Mouse (Mus musculus): ENCODE data around the gene Neu1. TPM values are rescaled to one million over a fixed set of nuclear protein-coding genes. Genes with fewer than 3 reads are reported as not detected.
"Not testable (repeated sequence)": the region's sequence is repeated elsewhere in the genome, so short reads cannot be mapped to it uniquely, and the experiment has no call there.

Neu1 gene
- total RNA-seq, 2 experiments from 2014 or later = 12.7 to 14.1 TPM

DNA sequence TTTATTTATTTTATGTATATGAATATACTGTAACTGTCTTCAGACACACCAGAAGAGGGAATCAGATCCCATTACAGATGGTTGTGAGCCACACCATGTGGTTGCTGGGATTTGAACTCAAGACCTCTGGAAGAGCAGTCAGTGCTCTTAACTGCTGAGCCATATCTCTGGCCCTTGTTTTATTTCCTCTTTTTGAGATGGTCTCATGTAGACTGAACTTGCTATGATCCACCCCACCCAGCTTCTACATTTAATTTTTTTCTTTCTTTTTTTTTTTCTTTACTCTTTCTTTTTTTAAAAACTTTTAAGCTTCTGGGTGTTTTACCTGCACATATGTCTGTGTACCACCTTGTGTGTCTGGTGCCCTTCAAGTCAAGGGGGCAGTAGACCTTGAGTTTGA, 30.2 kb upstream of the Neu1 start:
- DNase-seq (ENCODE audit: low spot score); intact Hi-C loops (cut with DNase I): not testable (repeated sequence)

- DNase-seq (ENCODE audit: low spot score); intact Hi-C loops (cut with DNase I): not testable (repeated sequence)
Measured at GRCm38 (mm10) chr17:34901948-34902347, 29.1 kb upstream of the Neu1 start.

DNA sequence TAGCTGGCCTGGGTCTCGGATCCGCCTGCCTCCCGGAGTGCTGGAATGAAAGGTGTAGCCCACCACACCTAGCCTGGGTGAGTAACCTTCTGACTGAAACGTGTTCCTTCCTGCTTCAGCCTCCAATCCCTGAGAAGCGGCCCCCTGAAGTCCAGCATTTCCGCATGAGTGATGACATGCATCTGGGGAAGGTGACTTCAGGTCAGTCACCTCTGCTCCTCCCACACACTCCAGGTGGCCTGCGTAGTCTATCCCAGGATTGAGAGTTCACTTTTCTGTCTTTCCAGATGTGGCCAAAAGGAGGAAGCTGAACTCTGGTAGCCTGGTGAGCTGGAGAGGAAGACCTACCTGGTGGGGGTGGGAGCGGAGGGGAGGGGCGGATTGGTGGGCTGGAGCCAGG, 28.2 kb upstream of the Neu1 start:
- intact Hi-C loops (cut with DNase I) = no loop called here
- DNase-seq (ENCODE audit: low spot score) = no peak

- DNase-seq (ENCODE audit: low spot score) = no peak
- intact Hi-C loops (cut with DNase I) = no loop called here
Measured at GRCm38 (mm10) chr17:34910982-34911381, 20.1 kb upstream of the Neu1 start.

- DNase-seq (ENCODE audit: low spot score) = no peak
- intact Hi-C loops (cut with DNase I) = loop anchor here (1.0 kb wide), 1 partner anchor 57 kb away; no protein-coding TSS in a partner anchor
Measured at GRCm38 (mm10) chr17:34911945-34912351, 19.1 kb upstream of the Neu1 start.

- intact Hi-C loops (cut with DNase I) = no loop called here
- no peak for DNase-seq (ENCODE audit: low spot score)
Measured at GRCm38 (mm10) chr17:34913930-34914665, 17.0 kb upstream of the Neu1 start, which contains the start of gene Slc44a4. TSS of gene Slc44a4 (plus strand) at chr17:34914466.

DNA sequence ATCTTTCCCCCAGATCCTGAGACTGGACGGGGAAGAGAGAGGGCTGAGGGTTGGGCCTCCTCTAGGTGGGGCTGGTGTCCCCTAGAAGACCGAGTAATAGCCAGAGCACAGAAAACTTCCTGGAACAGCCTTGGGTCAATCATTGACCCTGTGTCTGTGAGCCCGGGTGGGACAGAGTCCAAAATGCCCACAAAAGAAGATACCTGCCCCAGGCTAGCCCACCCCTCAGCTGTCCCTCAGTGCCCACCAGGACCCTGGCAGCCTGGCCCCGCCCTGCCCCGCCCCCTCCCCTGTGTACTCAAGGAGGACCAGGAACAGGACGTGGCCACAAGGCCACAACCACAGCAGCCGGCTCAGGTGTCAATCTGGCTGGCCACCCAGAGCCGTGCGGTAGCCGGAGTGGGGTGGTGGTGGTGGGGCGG, 15.6 kb upstream of the Neu1 start:
- intact Hi-C loops (cut with DNase I) = no loop called here
- no peak for DNase-seq (ENCODE audit: low spot score)

DNA sequence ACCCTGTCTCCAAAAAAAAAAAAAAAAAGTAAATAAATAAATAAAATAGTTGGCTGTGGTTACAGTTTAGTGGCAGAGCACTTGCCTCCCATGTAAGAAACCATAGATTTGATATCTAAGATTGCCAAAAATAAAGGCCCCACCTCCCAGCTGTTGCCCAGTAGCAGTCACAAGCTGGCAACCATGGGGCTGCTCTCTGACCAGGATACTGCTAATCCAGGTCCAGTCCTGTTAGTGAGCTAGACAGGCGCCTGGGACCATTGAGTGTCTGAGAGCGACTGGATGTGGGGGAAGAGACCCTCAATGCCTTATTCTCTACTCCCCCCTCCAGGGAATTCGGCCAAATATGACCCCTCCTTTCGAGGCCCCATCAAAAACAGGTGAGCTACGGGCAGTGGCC, 14.7 kb upstream of the Neu1 start:
- intact Hi-C loops (cut with DNase I) = no loop called here
- DNase-seq (ENCODE audit: low spot score) = no peak

GRCm38 (mm10) chr17:34917188-34917587, 13.9 kb upstream of the Neu1 start:
- intact Hi-C loops (cut with DNase I) = no loop called here
- no peak for DNase-seq (ENCODE audit: low spot score)

- DNase-seq (ENCODE audit: low spot score) = no peak
- intact Hi-C loops (cut with DNase I) = no loop called here
Measured at GRCm38 (mm10) chr17:34922939-34923338, 8.1 kb upstream of the Neu1 start.

GRCm38 (mm10) chr17:34924258-34924657, 6.8 kb upstream of the Neu1 start:
- intact Hi-C loops (cut with DNase I) = no loop called here
- no peak for DNase-seq (ENCODE audit: low spot score)

GRCm38 (mm10) chr17:34927306-34928019, 3.6 kb upstream of the Neu1 start:
- no peak for DNase-seq (ENCODE audit: low spot score)
- intact Hi-C loops (cut with DNase I) = no loop called here

GRCm38 (mm10) chr17:34928841-34929240, 2.2 kb upstream of the Neu1 start:
- intact Hi-C loops (cut with DNase I) = no loop called here
- DNase-seq (ENCODE audit: low spot score) = no peak

GRCm38 (mm10) chr17:34931735-34932098, 664 bp downstream of the Neu1 start:
- DNase-seq (ENCODE audit: low spot score) = no peak
- intact Hi-C loops (cut with DNase I) = loop anchor here (2.0 to 10.0 kb wide), 2 partner anchors 21 to 53 kb away; partner anchors contain the start of gene Lsm2

- DNase-seq (ENCODE audit: low spot score) = no peak
- intact Hi-C loops (cut with DNase I) = loop anchor here (10.0 kb wide), 1 partner anchor 53 kb away; the partner anchor contains the start of gene Lsm2
Measured at GRCm38 (mm10) chr17:34932287-34932686, 1.2 kb downstream of the Neu1 start.

DNA sequence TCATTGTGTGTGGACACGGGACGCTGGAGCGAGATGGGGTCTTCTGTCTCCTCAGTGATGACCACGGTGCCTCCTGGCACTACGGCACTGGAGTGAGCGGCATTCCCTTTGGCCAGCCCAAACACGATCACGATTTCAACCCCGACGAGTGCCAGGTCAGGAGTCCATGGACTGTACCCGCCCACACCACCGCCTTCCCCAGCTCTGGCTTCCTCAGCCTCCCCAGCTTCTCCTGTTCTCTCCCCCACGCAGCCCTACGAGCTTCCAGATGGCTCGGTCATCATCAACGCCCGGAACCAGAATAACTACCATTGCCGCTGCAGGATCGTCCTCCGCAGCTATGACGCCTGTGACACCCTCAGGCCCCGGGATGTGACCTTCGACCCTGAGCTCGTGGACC, 3.0 kb downstream of the Neu1 start:
- DNase-seq (ENCODE audit: low spot score) = no peak
- intact Hi-C loops (cut with DNase I) = loop anchor here (10.0 kb wide), 1 partner anchor 51 kb away; the partner anchor contains the start of gene Lsm2

- no peak for DNase-seq (ENCODE audit: low spot score)
- intact Hi-C loops (cut with DNase I) = loop anchor here (10.0 kb wide), 1 partner anchor 50 kb away; the partner anchor contains the start of gene Lsm2
Measured at GRCm38 (mm10) chr17:34934830-34935229, 3.8 kb downstream of the Neu1 start.

DNA sequence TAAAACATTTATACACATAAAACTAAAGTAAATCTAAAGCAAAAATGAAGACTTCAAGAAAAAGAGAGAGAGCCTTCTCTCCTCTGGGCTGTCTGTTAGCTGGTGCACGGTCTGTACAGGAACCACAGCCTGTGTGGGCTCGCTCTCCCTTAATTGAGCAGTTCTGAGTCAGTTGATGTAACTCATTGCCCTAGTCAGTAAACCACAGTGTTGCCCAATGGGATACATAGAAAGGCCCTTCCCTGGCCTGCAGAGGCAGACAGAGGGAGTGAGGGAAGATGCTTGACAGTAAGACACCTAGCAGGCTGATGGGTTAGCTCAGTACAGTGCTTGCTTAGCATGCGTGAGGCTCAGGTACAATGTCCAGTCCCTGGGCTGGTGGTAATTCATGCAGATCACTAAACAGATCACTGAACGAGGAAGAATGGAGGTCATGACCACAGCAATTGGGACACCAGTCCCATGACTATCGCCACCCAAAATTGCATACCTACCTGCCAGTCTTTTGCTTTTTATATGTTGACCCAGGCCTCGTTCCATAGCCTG, 7.0 kb downstream of the Neu1 start:
- DNase-seq (ENCODE audit: low spot score) = no peak
- intact Hi-C loops (cut with DNase I) = loop anchor here (10.0 kb wide), 1 partner anchor 47 kb away; the partner anchor contains the start of gene Lsm2

DNA sequence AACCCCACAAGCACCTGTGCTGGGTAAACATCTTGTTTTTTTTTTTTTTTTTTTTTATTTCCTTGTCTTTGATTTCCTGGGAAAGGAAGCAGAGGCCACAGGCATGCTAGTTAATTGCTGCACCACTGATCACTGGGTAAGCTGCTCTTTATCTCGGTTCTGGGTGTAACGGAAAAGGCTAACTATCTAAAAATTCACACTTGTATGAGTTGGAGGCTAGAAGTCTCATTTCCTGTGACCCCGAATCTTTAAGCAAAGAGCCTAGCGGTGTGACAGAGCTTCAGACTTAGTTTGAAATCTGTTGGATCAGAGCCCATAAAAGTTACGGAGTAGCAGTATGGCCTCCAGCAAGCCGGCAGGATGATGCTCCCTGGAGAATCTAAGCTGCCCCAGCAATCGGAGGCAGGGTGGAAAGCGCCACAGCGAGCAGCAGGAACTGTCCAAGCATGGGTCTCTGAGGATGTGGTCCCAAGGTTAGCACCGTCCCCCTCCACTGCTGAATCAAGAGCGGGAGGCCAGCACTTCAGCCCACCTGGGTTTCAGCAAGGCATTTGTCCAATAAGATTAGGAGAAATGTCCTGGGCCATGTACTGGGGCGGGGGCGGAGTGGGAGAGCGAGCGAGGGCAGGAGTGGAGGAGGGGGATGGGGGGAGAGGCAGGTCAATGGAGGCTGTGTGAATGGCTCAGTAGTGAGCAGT, 10.4 kb downstream of the Neu1 start:
- intact Hi-C loops (cut with DNase I) = no loop called here
- no peak for DNase-seq (ENCODE audit: low spot score)

GRCm38 (mm10) chr17:34943128-34943815, 12.2 kb downstream of the Neu1 start:
- DNase-seq (ENCODE audit: low spot score) = no peak
- intact Hi-C loops (cut with DNase I) = no loop called here
